Mouse (Mus musculus) CH12.LX (cell line): ENCODE results near the gene Zmat5. TPM values are rescaled to one million over a fixed set of nuclear protein-coding genes. Genes with fewer than 3 reads are reported as not detected.
A peak's percentile ranks its signal among the peaks of the same experiment; 100 is the strongest.

Experiments used
- DNase-seq: peaks from one replicate; pipeline ENCODE4 v3.0.0-alpha.2; 2013; ENCODE audit errors: extremely low read depth
- H3K27ac ChIP-seq: 2 replicates; pipeline ENCODE4 v1.5.1; 2012; ENCODE audit warnings: low read depth, mild to moderate bottlenecking, control low read depth, moderate library complexity; ENCODE audit not compliant: insufficient read depth
- H3K27me3 ChIP-seq: replicated peaks from 2 replicates; pipeline ENCODE3; 2012; ENCODE audit warnings: inconsistent platforms
- H3K36me3 ChIP-seq, 2 experiments: replicated peaks in 1 of 2; 2 replicates each; pipeline versions ENCODE3 to v1.6.1; 2012; ENCODE audit warnings: inconsistent platforms in 1 of 2, low read length in 1 of 2, mild to moderate bottlenecking in 1 of 2, mixed read lengths in 1 of 2, moderate library complexity in 1 of 2; ENCODE audit not compliant: control insufficient read depth in 1 of 2, insufficient read depth in 1 of 2
- H3K4me1 ChIP-seq, 2 experiments: 2 replicates each; pipeline ENCODE4 v1.6.1; 2012; ENCODE audit warnings: inconsistent platforms in 1 of 2, moderate library complexity in 1 of 2; ENCODE audit not compliant: insufficient read depth in 2 of 2, control insufficient read depth in 1 of 2
- H3K4me2 ChIP-seq: 2 replicates; pipeline ENCODE4 v1.6.1; 2012; ENCODE audit warnings: low read depth, mild to moderate bottlenecking, control low read depth; ENCODE audit not compliant: poor library complexity, insufficient read depth, severe bottlenecking
- H3K4me3 ChIP-seq, 3 experiments: fragments of 150-350 bp in 1 of 3; sonication (generic) in 1 of 3; replicated peaks in 1 of 3; 2 replicates each; pipeline versions ENCODE3 to v1.5.1; 2011 to 2012; ENCODE audit warnings: low read depth in 2 of 3, low read length in 2 of 3, mild to moderate bottlenecking in 2 of 3, moderate library complexity in 2 of 3, control low read depth in 1 of 3, improper control_type of control experiment in 1 of 3, inconsistent platforms in 1 of 3, mixed read lengths in 1 of 3; ENCODE audit not compliant: poor library complexity in 1 of 3
- H3K79me2 ChIP-seq: replicated peaks from 2 replicates; pipeline ENCODE4 v1.6.1; 2012; ENCODE audit warnings: mild to moderate bottlenecking, moderate library complexity; ENCODE audit not compliant: control insufficient read depth, poor library complexity, insufficient read depth, severe bottlenecking; ENCODE audit errors: extremely low read depth
- H3K9ac ChIP-seq: 2 replicates; pipeline ENCODE4 v1.6.1; 2012; ENCODE audit warnings: low read depth, mild to moderate bottlenecking, control low read depth, moderate library complexity; ENCODE audit not compliant: insufficient read depth
- H3K9me3 ChIP-seq: replicated peaks from 2 replicates; pipeline ENCODE3; 2012; ENCODE audit warnings: low read length, inconsistent platforms, mixed read lengths
- BHLHE40 ChIP-seq: IDR thresholded peaks from 2 replicates; pipeline ENCODE4 v1.6.1; 2011; ENCODE audit warnings: mild to moderate bottlenecking, low read depth, low read length, improper control_type of control experiment
- CHD1 ChIP-seq: IDR thresholded peaks from 2 replicates; pipeline ENCODE4 v1.6.1; 2012; ENCODE audit warnings: low read depth, low read length, improper control_type of control experiment, inconsistent platforms
- CTCF ChIP-seq, 2 experiments: IDR thresholded peaks in 1 of 2; conservative IDR thresholded peaks in 1 of 2; 2 replicates each; pipeline ENCODE4 v1.5.1; 2011 to 2012; ENCODE audit warnings: low read depth in 2 of 2, low read length in 2 of 2, improper control_type of control experiment in 1 of 2, inconsistent platforms in 1 of 2, mild to moderate bottlenecking in 1 of 2, moderate library complexity in 1 of 2
- ETS1 ChIP-seq: conservative IDR thresholded peaks from 2 replicates; pipeline ENCODE4 v1.6.1; 2012; ENCODE audit warnings: low read depth, mild to moderate bottlenecking, inconsistent platforms, low read length, improper control_type of control experiment, moderate library complexity
- GABPA ChIP-seq: IDR thresholded peaks from 2 replicates; pipeline ENCODE4 v1.6.1; 2012; ENCODE audit warnings: low read depth, low read length, improper control_type of control experiment, inconsistent platforms; ENCODE audit not compliant: insufficient replicate concordance
- JUN ChIP-seq: IDR thresholded peaks from 2 replicates; pipeline ENCODE4 v1.6.1; 2011; ENCODE audit warnings: low read depth, mild to moderate bottlenecking, low read length, improper control_type of control experiment, moderate library complexity; ENCODE audit not compliant: insufficient read depth
- MAZ ChIP-seq: IDR thresholded peaks from 2 replicates; pipeline ENCODE4 v1.6.1; 2012; ENCODE audit warnings: low read depth, mild to moderate bottlenecking, inconsistent platforms, low read length, improper control_type of control experiment, moderate library complexity
- MXI1 ChIP-seq: IDR thresholded peaks from 2 replicates; pipeline ENCODE4 v1.6.1; 2011; ENCODE audit warnings: mild to moderate bottlenecking, low read depth, low read length, improper control_type of control experiment
- NELFE ChIP-seq: IDR thresholded peaks from 2 replicates; pipeline ENCODE4 v1.6.1; 2011; ENCODE audit warnings: low read depth, low read length, improper control_type of control experiment
- NRF1 ChIP-seq: IDR thresholded peaks from 2 replicates; pipeline ENCODE4 v1.6.1; 2014; ENCODE audit warnings: low read depth, mild to moderate bottlenecking, inconsistent platforms, low read length, improper control_type of control experiment, moderate library complexity
- PAX5 ChIP-seq: IDR thresholded peaks from 2 replicates; pipeline ENCODE4 v1.6.1; 2012; ENCODE audit warnings: low read length, inconsistent platforms, mixed read lengths
- POLR2A ChIP-seq: IDR thresholded peaks from 2 replicates; pipeline ENCODE4 v1.6.1; 2011; ENCODE audit warnings: low read depth, mild to moderate bottlenecking, improper control_type of control experiment, low read length
- RCOR1 ChIP-seq: conservative IDR thresholded peaks from 2 replicates; pipeline ENCODE4 v1.6.1; 2012; ENCODE audit warnings: low read depth, mild to moderate bottlenecking, inconsistent platforms, low read length, improper control_type of control experiment
- SIN3A ChIP-seq: IDR thresholded peaks from 2 replicates; pipeline ENCODE4 v1.6.1; 2012; ENCODE audit warnings: low read length, improper control_type of control experiment, inconsistent platforms
- SMC3 ChIP-seq: IDR thresholded peaks from 2 replicates; pipeline ENCODE4 v1.6.1; 2011; ENCODE audit warnings: low read depth, low read length, improper control_type of control experiment
- ZKSCAN1 ChIP-seq: IDR thresholded peaks from 2 replicates; pipeline ENCODE4 v1.6.1; 2012; ENCODE audit warnings: low read depth, inconsistent platforms, low read length, improper control_type of control experiment, borderline replicate concordance
- ZMIZ1 ChIP-seq: IDR thresholded peaks from 2 replicates; pipeline ENCODE4 v1.6.1; 2012; ENCODE audit warnings: low read depth, mild to moderate bottlenecking, inconsistent platforms, low read length, improper control_type of control experiment
- dilution Hi-C: fragments of 300-500 bp; cut with MboI; formaldehyde crosslinking; loops from 2 replicates; pipeline ENCODE4 v1.14.3; 2020; ENCODE audit warnings: low sequenced_read_pairs; ENCODE audit not compliant: extremely low pct_unique_long_range_greater_than_20kb, extremely low pct_ligation_motif_present
- in situ Hi-C: fragments of 300-500 bp; cut with MboI; formaldehyde crosslinking; loops from 3 replicates; pipeline ENCODE4 v1.14.3; 2019; ENCODE audit warnings: low sequenced_read_pairs, low pct_ligation_motif_present, low pct_unique_long_range_greater_than_20kb, mixed read lengths
- polyA plus RNA-seq: library from polyadenylated mRNA; unstranded; fragments of >175 nt; gene quantifications from 2 replicates; pipeline ENCODE4 v1.2.1, GENCODE M21; 2012; ENCODE audit warnings: low read depth; ENCODE audit not compliant: insufficient read length
- total RNA-seq, 2 experiments: library from RNA; depleted of rRNA; stranded (reverse); fragments of 300-350 nt in 1 of 2; fragments of >200 nt in 1 of 2; gene quantifications; 2 replicates each; pipeline ENCODE4 v1.2.3; 2012 to 2014

Gene Zmat5
- total and polyA plus RNA-seq, 3 experiments: 35.9 to 75.2 (median 51.4) TPM

- H3K27ac ChIP-seq: no peak within 1 kb of the TSS
- no peak within 1 kb of the TSS for H3K4me3 ChIP-seq
- peaks cover 10% of the 10 kb centered on the region for H3K9me3 ChIP-seq
- DNase-seq: no peak
- no peak for TF ChIP-seq POLR2A
- TF ChIP-seq GABPA: no peak
- no peaks in the 10 kb centered on the region for H3K36me3 ChIP-seq
- dilution Hi-C loops (no loop called here), in situ Hi-C loops (no loop called here)
- no peaks in the 10 kb centered on the region for H3K4me1 ChIP-seq
- no peaks in the 10 kb centered on the region for H3K79me2 ChIP-seq
- H3K27me3 ChIP-seq: peaks cover 9% of the 10 kb centered on the region
- no peak within 1 kb of the TSS for H3K4me2 ChIP-seq
- no peak within 1 kb of the TSS for H3K9ac ChIP-seq
Measured at GRCm38 (mm10) chr11:4746733-4747132, 42.3 kb downstream of the Zmat5 start, which contains the start of gene Cabp7. TSS of gene Cabp7 (minus strand) at chr11:4746778.

- H3K4me2 ChIP-seq: no peak overlapping the region
- no peak for TF ChIP-seq PAX5
- TF ChIP-seq, all 38 proteins: peak for 0
- DNase-seq: no peak
- no peaks in the 10 kb centered on the region for H3K36me3 ChIP-seq
- dilution Hi-C loops: no loop called here
- H3K9ac ChIP-seq: no peak overlapping the region
- H3K4me3 ChIP-seq: no peak overlapping the region
- peaks cover 10% of the 10 kb centered on the region for H3K9me3 ChIP-seq
- in situ Hi-C loops: no loop called here
- no peaks in the 10 kb centered on the region for H3K79me2 ChIP-seq
- peaks cover 9% of the 10 kb centered on the region for H3K27me3 ChIP-seq
- no peak overlapping the region for H3K27ac ChIP-seq
- no peaks in the 10 kb centered on the region for H3K4me1 ChIP-seq
Measured at GRCm38 (mm10) chr11:4747285-4747684, 42.8 kb downstream of the Zmat5 start.

DNA sequence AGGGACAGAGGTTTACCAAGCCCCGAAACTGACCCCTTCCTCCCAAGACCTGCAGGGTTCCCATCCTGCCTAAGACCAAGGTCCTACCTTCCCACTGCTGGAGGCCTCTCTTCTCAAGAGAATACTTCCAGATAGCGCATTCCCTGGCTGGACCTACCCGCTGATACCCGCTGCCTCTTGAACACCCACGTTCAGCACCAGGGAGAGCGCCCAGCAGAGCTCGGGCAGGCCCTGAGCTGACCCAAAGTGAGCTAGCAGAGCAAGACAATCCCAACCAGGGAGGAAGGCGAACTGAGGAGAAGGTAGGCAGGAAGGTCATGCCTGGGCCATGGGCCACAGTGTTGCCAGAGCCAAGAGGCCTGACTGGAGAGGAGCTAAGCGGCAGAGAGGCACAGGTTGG lies 45.8 kb downstream of the Zmat5 start:
- no peaks in the 10 kb centered on the region for H3K36me3 ChIP-seq
- no peaks in the 10 kb centered on the region for H3K4me1 ChIP-seq
- TF ChIP-seq MAZ (no peak), CHD1 (no peak), JUN (no peak), MXI1 (peak; percentile 69), BHLHE40 (no peak), RCOR1 (no peak), CTCF (conservative IDR thresholded peaks at IDR 0.05 in 1 of 2, IDR thresholded peaks at IDR 0.05 in 1 of 2; ENCODE audit: low read depth in 2 of 2, low read length in 2 of 2) (no peak), SMC3 (peak; percentile 14; the same call in 1 of the 2 replicates), NRF1 (no peak), ZKSCAN1 (no peak), ZMIZ1 (no peak), NELFE (no peak), SIN3A (peak; percentile 62; the same call in 1 of the 2 replicates), ETS1 (no peak)
- dilution Hi-C loops: no loop called here
- in situ Hi-C loops: no loop called here
- DNase-seq: peak; percentile 47
- H3K9ac ChIP-seq: no peak overlapping the region
- no peaks in the 10 kb centered on the region for H3K79me2 ChIP-seq
- H3K27ac ChIP-seq: no peak overlapping the region
- H3K4me3 ChIP-seq: no peak overlapping the region
- peaks cover 18% of the 10 kb centered on the region for H3K9me3 ChIP-seq
- no peak overlapping the region for H3K4me2 ChIP-seq
- H3K27me3 ChIP-seq: peaks cover 9% of the 10 kb centered on the region
